Mouse (Mus musculus): ENCODE measurements around the gene Kif21a.

Gene Kif21a

DNA sequence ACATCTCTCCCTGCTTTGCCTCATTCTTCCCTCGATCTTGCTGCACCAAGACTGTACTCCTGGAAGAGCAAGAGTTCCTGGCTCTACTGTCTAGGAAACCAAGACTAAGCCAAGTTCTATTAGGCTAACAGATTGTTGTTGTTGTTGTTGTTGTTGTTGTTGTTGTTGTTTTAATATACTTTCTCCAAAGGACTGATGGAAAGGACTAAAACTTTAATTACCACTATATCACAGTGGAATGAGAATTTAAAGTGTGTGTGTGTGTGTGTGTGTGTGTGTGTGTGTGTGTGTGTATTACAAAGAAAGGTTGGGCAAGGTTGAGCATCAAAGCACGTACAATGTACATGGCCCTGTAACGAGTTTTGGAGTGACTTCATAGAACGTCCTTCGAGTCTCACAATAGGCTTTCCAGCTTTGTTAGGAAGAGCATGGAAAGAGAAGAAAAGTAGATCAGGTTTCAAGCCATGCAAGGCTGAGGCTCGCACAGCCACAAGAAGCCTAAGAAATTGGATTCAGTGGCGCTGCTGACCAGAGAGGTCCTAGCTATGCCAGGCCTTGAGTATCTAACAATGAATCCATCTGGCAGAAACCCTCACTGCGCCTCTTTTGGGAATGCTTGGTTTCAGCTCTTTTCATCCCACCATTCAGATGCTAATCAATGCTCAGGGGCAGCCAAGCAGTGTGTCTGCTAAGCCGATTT lies 31.4 kb downstream of the Kif21a start:
- DNase-seq (ENCODE audit: low read depth, low spot score) = no peak

- peak; percentile 73 for DNase-seq (ENCODE audit: low read depth, low spot score)
Observed at GRCm38 (mm10) chr15:91017261-91018160, 32.2 kb downstream of the Kif21a start.

GRCm38 (mm10) chr15:91016366-91016765 lies 33.4 kb downstream of the Kif21a start:
- no peak for DNase-seq (ENCODE audit: low read depth, low spot score)

GRCm38 (mm10) chr15:91012793-91013580 lies 36.8 kb downstream of the Kif21a start:
- DNase-seq (ENCODE audit: low read depth, low spot score) = no peak

GRCm38 (mm10) chr15:91010218-91010617 lies 39.5 kb downstream of the Kif21a start:
- no peak for DNase-seq (ENCODE audit: low read depth, low spot score)

GRCm38 (mm10) chr15:91007123-91007830 lies 42.5 kb downstream of the Kif21a start:
- no peak for DNase-seq (ENCODE audit: low read depth, low spot score)

- DNase-seq (ENCODE audit: low read depth, low spot score) = no peak
Observed at GRCm38 (mm10) chr15:91004726-91005125, 45.0 kb downstream of the Kif21a start.

DNA sequence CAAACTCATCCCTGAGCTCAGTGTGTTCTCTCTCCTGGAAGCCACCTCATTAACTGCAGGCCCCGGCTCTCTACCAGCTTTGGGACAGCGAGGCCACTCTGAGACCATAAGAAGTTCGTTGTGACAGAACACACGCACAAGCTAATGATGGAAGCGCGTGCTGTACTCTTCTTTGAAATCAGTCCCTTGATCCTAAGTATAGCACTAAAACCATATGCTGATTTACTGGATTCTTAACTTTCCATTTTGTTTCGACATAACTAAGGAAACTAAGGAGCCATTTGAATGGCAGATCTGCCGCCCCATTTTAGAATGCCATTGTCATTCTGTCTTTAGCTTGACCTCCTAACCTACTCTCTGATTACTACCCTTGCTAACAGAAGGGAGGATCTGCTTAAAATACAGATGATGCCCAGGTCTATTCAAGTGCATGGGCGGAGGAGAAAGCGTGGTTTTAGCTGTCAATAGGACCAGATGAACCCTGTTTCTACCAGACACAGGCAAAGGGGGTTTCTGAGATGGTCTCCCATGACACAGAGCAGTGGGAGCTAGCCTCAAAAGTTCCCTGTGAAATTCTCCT lies 48.6 kb downstream of the Kif21a start:
- DNase-seq (ENCODE audit: low read depth, low spot score) = no peak

DNA sequence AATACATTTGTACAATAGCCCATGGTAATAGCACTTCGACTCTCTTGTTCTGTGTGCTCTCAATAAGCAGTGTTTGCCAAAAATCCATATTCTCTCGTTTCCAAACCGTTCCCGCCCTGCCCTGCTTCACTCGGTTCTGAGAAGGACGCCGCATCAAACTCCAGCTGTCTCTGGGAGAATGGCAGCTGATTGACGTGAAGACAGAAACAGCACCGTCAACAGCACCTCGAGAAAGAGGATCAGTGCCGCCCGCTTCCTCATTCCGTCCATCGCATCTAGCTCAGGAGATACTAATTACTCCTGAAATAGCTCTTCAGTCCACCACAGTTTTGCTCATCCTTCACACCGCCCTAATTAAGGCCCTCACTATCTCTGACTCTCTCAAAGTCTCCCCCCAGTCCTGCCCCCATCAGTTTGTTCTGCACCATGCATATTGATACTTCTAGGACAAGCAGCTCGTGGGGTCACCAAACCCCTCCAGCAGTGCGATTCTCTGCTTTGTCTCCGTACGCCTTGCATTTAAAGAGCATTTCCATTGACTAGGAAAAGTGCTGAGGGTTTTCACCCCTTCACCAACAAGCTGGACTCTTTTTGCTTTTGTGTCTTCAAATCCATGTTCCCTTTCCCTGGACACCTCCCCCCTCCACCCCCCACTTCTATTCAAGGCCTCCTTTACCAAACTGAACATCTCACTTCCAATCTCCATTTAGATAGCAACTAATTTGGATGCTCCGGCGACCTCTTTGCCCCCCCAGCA lies 49.3 kb downstream of the Kif21a start:
- no peak for DNase-seq (ENCODE audit: low read depth, low spot score)

DNA sequence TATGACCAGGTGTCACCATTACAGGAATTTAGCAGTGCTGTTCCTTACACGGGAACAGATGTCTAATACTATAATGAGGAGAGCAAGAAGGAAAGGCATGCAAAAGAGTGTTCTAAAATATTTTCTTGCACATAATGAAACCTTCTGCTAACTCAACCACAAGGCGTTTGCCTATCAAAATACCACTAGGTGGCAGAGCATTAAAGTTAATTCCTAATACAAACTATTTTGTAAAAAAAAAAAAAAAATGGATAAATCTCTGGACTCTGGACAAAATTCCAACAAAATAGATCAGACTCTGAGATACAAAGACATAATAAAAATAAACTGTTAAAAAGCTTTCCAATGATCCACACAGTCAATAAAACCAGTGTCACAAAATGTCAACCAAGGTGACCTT lies 56.9 kb downstream of the Kif21a start:
- no peak for DNase-seq (ENCODE audit: low read depth, low spot score)

- no peak for DNase-seq (ENCODE audit: low read depth, low spot score)
Observed at GRCm38 (mm10) chr15:90992388-90992787, 57.4 kb downstream of the Kif21a start.

DNA sequence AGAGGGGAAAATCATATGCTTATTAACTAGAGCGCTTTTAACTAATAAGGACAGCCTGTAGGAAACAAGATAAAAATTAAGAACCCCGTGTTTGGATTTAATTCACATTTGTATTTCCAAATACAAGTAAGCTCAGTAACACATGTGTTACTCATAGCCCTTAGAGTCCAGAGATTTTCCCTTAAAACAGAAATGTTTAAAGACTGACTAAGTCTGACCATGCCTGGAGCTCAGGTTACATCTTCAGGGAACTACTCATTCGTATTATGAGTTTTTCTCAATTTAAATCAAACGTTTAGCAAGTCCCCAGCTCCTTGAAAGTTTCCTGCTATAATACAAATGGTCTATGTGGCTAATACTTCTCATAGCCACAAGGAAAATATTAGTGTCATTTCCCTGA lies 57.9 kb downstream of the Kif21a start:
- DNase-seq (ENCODE audit: low read depth, low spot score) = no peak

DNA sequence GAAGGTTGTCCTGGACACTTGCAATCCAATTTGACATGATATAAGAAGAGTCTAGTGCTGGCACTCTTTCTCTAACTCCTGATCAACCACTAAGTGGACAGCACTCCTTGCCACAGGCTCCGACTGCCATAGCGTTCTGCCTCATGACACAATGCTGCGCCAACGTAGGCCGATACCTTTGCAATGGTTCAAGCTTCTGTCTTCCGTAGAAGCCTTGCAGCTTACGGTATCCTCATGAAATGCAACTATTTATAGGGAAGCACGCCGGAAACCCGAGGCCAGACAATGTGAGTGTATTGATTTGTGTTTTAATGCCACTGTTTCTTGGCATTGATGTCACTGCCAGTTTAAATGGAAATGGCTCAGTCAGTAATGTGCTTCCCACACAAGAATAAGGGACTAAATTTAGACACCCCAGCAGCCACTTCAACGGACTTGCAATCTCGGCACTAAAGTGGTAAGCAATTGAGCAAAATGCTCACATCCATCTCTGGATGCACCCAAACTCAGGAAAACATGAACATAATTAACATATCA lies 62.0 kb downstream of the Kif21a start:
- DNase-seq (ENCODE audit: low read depth, low spot score) = no peak

DNA sequence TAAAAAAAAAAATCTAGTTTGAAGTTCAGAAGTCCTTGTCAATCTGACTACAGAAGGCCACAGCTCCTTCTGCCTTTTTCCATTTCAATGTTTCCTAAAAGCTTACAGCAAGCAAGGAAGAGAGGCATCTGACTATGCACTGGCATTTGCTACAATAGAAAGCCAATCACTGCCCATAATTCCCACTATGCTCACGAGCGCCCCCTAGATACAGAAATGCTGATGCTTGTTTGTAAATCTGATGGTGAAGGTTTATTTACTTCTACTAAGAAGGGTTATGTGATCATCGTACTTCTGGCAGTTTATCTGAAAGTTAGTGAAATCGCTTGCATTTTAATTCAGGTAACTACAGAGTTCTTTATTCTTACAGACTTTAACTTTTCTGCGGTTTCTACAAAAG lies 73.8 kb downstream of the Kif21a start:
- no peak for DNase-seq (ENCODE audit: low read depth, low spot score)

GRCm38 (mm10) chr15:90971914-90972767 lies 77.6 kb downstream of the Kif21a start:
- DNase-seq (ENCODE audit: low read depth, low spot score) = no peak

GRCm38 (mm10) chr15:90963320-90963719 lies 86.4 kb downstream of the Kif21a start:
- DNase-seq (ENCODE audit: low read depth, low spot score) = no peak

DNA sequence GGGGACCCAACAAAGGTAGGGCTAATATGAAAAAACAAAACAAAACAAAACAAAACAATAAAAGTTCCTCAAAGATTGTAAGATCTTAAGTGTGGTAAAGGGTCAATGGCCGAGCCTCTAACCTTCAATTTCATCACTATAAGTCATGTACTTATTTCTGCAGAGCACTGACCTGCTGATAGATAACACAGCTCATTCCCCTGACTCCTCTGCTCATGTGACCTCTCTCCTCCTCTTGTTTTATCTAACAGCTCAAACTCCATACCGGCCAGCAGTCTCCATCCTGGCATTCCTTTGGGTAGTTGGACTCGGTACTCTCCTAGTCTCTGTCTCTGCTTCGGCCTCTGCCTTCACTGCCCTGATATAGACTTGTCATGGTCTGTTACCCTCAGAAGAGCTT lies 87.2 kb downstream of the Kif21a start:
- DNase-seq (ENCODE audit: low read depth, low spot score) = no peak

GRCm38 (mm10) chr15:90960831-90961554 lies 88.8 kb downstream of the Kif21a start:
- DNase-seq (ENCODE audit: low read depth, low spot score) = no peak
